Mouse (Mus musculus) adipocyte (in vitro differentiated cells): ENCODE results near the gene Cd72.

Experiments
- DNase-seq: peaks from one replicate; pipeline ENCODE4 v3.0.0-alpha.2; 2016; ENCODE audit warnings: low spot score

Cd72 gene

DNA sequence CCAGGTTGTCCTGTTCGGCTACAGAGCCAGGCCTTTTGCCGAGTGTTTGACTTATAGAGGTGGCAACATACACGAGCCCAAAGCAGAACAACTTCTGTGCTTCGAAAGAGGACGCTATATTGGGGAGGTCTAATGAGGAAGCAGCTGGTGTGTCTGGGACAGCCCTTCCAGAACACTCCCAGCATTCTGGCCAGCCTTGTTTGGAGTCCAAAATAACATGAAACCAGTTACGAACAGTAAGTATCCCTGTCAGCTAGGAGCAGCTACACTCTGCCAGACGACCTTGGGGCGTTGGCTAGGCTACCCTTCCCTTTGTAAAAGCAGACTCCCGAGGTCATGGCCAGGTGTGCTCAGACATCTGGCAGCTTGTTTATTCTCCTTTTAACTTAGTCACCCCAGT lies 52.2 kb downstream of the Cd72 start:
- DNase-seq = no peak

DNA sequence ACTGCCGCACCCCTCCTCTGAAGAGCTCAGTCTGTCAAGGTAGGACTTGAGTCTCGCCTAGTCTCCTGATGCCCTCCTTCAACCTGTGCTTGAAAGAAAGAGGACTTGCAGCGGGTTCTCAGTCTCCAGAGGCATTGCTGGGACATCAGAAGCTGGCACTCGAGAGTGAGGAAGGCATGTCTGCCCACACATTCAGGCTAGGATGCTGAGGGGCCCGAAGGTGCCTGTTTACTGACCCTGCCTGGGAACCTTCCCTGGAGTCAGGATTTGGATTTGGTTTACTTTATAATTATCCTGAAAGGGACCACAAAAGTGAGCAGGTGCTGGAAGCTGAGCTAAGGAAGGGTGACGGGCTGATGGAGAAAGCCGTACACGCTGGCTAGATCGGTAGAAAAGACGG lies 52.9 kb downstream of the Cd72 start:
- no peak for DNase-seq

DNA sequence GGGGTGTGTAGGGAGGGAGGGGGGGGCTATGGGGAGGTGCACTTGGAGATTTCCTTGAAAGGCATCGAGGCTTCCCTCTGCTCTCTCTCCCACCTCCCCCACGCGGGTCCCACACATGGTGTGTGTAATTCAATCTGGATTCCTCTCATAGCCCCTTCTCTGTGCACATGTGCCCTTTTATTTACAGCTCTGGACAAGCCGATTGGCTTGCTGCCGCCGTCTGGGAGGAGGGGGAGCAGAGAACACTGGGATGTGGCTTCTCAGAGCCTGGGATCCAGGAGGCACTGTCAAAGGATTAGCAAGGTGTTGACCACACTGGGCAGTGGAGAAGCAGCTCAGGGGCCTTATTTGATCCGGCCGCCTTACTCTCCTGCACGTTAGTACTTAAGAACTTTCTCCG lies 53.5 kb downstream of the Cd72 start:
- no peak for DNase-seq

DNA sequence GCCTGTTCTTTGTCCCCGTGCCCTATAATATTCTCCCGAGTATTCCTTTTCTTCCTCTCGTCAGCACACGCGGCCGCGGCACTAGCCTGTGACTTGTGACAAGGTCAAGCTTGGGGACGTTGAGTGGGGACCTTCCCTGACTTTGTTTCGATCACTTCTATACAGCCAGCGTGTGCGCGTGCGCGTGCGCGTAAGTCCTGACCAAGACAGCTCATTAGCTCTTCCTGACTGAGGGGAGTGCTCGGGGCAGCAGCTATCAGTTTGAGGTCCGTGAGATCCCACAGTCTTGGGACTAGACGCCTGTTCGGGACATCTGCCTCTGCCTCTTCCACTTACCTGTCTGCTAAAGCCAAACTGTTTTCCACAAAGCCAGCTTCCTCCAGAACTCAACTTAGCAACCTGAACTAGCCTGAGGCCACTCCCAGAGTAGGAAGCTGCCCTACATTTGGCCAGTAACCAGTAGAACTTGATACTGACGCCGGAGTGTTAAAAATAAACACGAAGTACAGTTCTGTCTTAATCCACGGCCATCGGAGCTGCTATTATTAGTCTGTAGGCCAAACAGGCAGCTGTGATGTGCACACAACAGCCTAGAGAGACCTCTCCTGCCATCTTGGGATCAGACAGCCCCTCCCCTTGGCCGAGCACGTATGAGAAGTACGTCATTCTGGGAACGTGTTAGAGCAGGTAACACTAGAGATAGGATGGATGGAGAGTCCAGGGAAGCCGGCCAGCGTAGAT lies 54.9 kb downstream of the Cd72 start:
- no peak for DNase-seq

DNA sequence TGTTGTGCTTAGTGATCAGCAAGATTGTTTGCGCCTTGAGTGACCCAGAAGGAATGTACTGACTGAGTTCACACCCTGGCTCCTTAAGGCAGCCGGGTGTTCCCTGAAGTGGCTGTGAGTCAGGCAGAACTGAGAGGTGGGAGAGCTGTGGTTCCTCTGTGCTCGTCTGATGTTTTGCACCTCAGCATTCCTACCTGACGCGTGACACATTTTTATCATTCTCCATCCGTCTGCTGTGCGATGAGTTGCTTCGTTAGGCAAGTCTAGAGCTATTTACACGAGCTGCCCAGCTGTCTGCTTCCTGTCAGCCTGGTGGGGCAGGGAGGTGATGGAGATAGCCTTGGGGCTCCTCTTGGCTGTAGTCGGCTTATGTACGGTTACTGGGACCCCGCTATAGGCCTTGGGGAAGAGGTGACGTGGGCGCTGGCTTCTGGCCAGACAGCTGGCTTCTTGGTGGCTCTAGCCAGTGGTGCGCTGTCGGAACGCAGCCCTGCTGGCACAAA lies 55.5 kb downstream of the Cd72 start:
- no peak for DNase-seq

DNA sequence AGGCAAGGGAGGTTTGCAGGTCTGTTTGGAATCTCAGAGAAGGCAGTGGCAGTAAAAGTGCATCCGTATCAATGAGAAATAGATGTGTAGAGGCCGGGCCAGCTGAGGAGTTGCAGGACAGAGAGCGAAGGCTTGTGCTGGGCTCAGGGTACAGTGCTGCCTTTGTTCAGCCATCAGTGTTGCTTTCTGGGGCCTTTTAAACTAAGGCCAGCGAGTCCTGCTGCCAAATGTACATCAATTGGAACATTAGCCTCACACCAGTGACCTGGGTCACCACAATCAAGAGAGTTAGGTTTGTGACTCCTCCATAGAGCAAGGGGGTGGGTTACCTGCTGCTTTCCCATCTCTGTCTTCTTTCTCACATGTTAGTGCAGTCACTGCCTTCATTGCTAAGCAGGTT lies 56.4 kb downstream of the Cd72 start:
- DNase-seq = no peak
